Mouse (Mus musculus) lung, postnatal 0 days (tissue): ENCODE data around the gene Dpp6. TPM values are rescaled to one million over a fixed set of nuclear protein-coding genes. Genes with fewer than 3 reads are reported as not detected.

Source experiments
- ATAC-seq: fragments of 200-750 bp; cut with Nextera tagmentation; 2 replicates; pipeline ENCODE4 v1.8.0; 2017; ENCODE audit warnings: moderate library complexity
- DNase-seq: peaks from one replicate; pipeline ENCODE4 v3.0.0-alpha.2; 2016; ENCODE audit warnings: low spot score
- H3K27ac ChIP-seq: fragments of 300-500 bp; sonication (generic); 2 replicates; pipeline ENCODE4 v1.5.1; 2014; ENCODE audit warnings: antibody characterized with exemption, mild to moderate bottlenecking, low read length, mixed read lengths
- H3K27me3 ChIP-seq: fragments of 300-500 bp; sonication (generic); replicated peaks from 2 replicates; pipeline ENCODE4 v1.6.1; 2014; ENCODE audit warnings: low read length, mixed read lengths; ENCODE audit not compliant: insufficient read depth
- H3K36me3 ChIP-seq: fragments of 300-500 bp; sonication (generic); 2 replicates; pipeline ENCODE4 v1.6.1; 2014; ENCODE audit warnings: low read length, mixed read lengths; ENCODE audit not compliant: insufficient read depth
- H3K4me1 ChIP-seq: fragments of 300-500 bp; sonication (generic); 2 replicates; pipeline ENCODE4 v1.6.1; 2014; ENCODE audit warnings: antibody characterized with exemption, low read depth, low read length, mixed read lengths; ENCODE audit not compliant: insufficient read depth
- H3K4me2 ChIP-seq: fragments of 300-500 bp; sonication (generic); replicated peaks from 2 replicates; pipeline ENCODE4 v1.6.1; 2014; ENCODE audit warnings: low read depth, mild to moderate bottlenecking, low read length, moderate library complexity, mixed read lengths
- H3K4me3 ChIP-seq: fragments of 300-500 bp; sonication (generic); 2 replicates; pipeline ENCODE4 v1.5.1; 2014; ENCODE audit warnings: low read depth, low read length
- H3K9ac ChIP-seq: fragments of 300-500 bp; sonication (generic); replicated peaks from 2 replicates; pipeline ENCODE4 v1.6.1; 2014; ENCODE audit warnings: low read depth, mild to moderate bottlenecking
- H3K9me3 ChIP-seq: fragments of 300-500 bp; sonication (generic); 2 replicates; pipeline ENCODE4 v1.6.1; 2016; ENCODE audit warnings: low read length, mixed read lengths
- CTCF ChIP-seq: IDR thresholded peaks from 2 replicates; pipeline ENCODE4 v1.5.1; 2016; ENCODE audit warnings: antibody characterized with exemption, mild to moderate bottlenecking
- EP300 ChIP-seq: IDR thresholded peaks from 2 replicates; pipeline ENCODE4 v1.6.1; 2016; ENCODE audit warnings: antibody characterized with exemption, mild to moderate bottlenecking, control low read depth
- WGBS: fragments of 180-500 bp; shearing (Covaris S2); extraction: QIAGEN DNeasy Blood & Tissue Kit; methylation state at CpG from one replicate; pipeline ENCODE4 v1.1.7; 2014; 5-methylcytosine and 5-hydroxymethylcytosine counted together
- polyA plus RNA-seq: library from polyadenylated mRNA; unstranded; fragments of >200 nt; fragmentation: Nextera tagmentation; extraction: Ambion mirVana; gene quantifications from 2 replicates; pipeline ENCODE4 v1.2.1, GENCODE M21; 2015

The Dpp6 gene
- polyA plus RNA-seq, 1 experiment from 2014 or later: 0.05 TPM

- H3K27me3 ChIP-seq: no peaks in the 10 kb centered on the region
- TF ChIP-seq CTCF (no peak), EP300 (no peak)
- ATAC-seq (no peak), DNase-seq (no peak)
- H3K9me3 ChIP-seq: no peaks in the 10 kb centered on the region
- no peak overlapping the region for H3K4me3 ChIP-seq
- no peaks in the 10 kb centered on the region for H3K36me3 ChIP-seq
- 84% methylated on average over 1 of the region's 1 CpGs for WGBS
- H3K27ac ChIP-seq: no peak overlapping the region
- H3K4me2 ChIP-seq: no peak overlapping the region
- H3K9ac ChIP-seq: no peak overlapping the region
- H3K4me1 ChIP-seq: no peaks in the 10 kb centered on the region
These were observed 500.8 kb downstream of the Dpp6 start for GRCm38 (mm10) chr5:27317832-27318231.

DNA sequence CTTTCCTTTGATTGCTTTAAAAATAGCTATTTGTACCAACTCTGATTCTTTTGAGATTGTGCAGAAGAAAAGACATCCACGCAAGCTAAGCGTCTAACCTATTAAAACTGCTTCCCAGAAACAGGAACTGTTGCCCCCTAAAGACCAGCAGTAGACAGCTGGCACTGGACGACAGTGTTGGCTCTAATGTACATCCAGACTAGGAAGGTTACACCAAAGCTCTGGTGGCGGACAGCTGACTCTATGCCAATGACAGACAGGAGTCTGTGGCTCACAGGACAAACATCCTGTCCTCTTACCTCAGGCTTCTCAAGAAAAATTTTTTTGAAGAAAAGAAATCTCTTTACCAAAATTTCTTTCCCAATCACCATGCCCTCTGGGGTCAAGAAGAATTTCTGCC, 502.7 kb downstream of the Dpp6 start:
- Histone ChIP-seq H3K27ac (no peak overlapping the region), H3K4me1 (no peaks in the 10 kb centered on the region), H3K9ac (no peak overlapping the region), H3K4me2 (no peak overlapping the region), H3K9me3 (no peaks in the 10 kb centered on the region), H3K4me3 (no peak overlapping the region), H3K36me3 (no peaks in the 10 kb centered on the region), H3K27me3 (no peaks in the 10 kb centered on the region)
- no peak for DNase-seq
- ATAC-seq: no peak
- TF ChIP-seq CTCF: no peak
- no peak for TF ChIP-seq EP300
- WGBS: 81% methylated on average over 4 of the region's 4 CpGs

DNA sequence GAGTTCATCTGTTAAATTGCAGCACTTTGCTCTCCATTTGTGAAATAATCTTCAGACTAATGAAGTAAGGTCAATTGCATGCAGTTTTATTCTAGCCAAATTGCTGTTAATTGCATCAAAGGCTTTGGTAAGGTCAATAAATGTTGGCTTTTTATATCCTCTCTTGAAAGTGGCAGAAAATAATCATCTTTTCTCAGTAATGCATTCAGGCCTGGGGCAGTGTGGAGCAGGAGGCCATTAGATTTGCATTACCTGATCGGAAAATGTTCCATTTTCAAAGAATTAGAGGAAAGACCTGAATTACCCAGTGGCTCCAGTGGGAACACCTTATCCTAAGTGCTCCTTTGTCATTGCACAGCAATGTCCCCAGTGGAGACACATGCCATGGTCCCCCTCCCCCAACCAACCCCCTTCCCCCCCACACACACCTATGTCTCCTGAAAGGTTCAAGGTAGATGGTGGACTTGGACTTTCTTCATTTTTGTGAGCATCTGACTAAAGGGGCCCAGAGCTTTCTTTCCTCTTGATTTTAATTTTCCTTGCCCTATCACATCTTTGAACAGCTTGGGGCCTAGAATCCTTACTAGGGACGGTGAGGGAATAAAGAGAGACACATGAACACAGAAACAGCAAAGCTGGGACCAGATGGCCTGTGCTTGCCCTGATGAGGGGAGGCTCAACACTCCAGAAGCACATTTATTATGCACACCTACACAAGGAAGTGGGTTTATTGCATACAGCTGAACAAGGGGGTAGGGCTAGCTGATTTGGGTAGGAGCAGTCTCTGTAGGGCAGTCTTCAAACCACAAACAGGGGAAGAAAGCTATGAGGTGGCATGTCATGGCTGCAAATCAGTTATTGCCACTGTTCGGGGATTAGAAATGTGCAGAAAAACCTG, 506.1 kb downstream of the Dpp6 start:
- WGBS: 85% methylated on average over 3 of the region's 3 CpGs
- no peak for DNase-seq
- TF ChIP-seq CTCF (no peak), EP300 (no peak)
- Histone ChIP-seq H3K9me3 (no peaks in the 10 kb centered on the region), H3K4me3 (no peak overlapping the region), H3K27ac (no peak overlapping the region), H3K4me2 (no peak overlapping the region), H3K9ac (no peak overlapping the region), H3K27me3 (no peaks in the 10 kb centered on the region), H3K36me3 (no peaks in the 10 kb centered on the region), H3K4me1 (no peaks in the 10 kb centered on the region)
- no peak for ATAC-seq

DNA sequence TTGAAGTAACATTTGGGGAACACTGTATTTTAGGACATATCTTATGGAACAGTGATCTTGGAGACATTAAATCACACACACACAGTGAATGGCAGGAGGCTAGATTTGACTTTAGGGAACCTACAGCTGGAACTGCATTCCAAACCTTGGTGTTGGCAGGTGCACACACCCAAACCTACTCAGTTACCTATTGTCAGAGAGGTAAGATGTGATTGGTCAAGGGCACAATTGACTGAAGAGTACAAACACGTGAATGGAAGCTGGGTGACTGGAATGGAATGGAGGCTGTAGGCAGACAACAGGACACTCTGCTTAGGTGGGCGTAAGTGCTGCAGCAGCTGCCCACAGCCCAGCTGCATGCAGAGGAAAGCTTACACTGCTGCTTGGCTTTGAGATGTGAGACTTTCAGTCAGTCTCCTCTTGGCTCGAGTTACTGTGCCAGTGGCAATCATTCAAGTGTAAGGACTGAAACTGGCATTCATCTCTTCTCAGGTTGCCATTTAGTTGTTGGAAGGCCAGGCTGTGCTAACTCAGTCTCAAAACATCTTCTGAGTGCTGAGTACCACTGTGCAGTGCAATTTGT, 507.4 kb downstream of the Dpp6 start:
- H3K4me3 ChIP-seq: no peak overlapping the region
- DNase-seq (no peak), ATAC-seq (no peak)
- H3K4me1 ChIP-seq: no peaks in the 10 kb centered on the region
- no peak overlapping the region for H3K27ac ChIP-seq
- H3K36me3 ChIP-seq: no peaks in the 10 kb centered on the region
- WGBS: 40% methylated on average over 3 of the region's 3 CpGs
- H3K9ac ChIP-seq: no peak overlapping the region
- no peaks in the 10 kb centered on the region for H3K27me3 ChIP-seq
- no peaks in the 10 kb centered on the region for H3K9me3 ChIP-seq
- H3K4me2 ChIP-seq: no peak overlapping the region
- TF ChIP-seq EP300: no peak
- no peak for TF ChIP-seq CTCF

GRCm38 (mm10) chr5:27336698-27337097, 519.7 kb downstream of the Dpp6 start:
- DNase-seq: no peak
- H3K9me3 ChIP-seq: no peaks in the 10 kb centered on the region
- no peaks in the 10 kb centered on the region for H3K36me3 ChIP-seq
- H3K4me2 ChIP-seq: no peak overlapping the region
- no peak overlapping the region for H3K27ac ChIP-seq
- no peak overlapping the region for H3K9ac ChIP-seq
- H3K4me3 ChIP-seq: no peak overlapping the region
- no peak for ATAC-seq
- 66% methylated on average over 2 of the region's 2 CpGs for WGBS
- no peaks in the 10 kb centered on the region for H3K27me3 ChIP-seq
- H3K4me1 ChIP-seq: no peaks in the 10 kb centered on the region
- TF ChIP-seq CTCF (no peak), EP300 (no peak)

- Histone ChIP-seq H3K27ac (no peak overlapping the region), H3K4me3 (no peak overlapping the region), H3K4me2 (no peak overlapping the region), H3K27me3 (no peaks in the 10 kb centered on the region), H3K9ac (no peak overlapping the region), H3K9me3 (no peaks in the 10 kb centered on the region), H3K36me3 (no peaks in the 10 kb centered on the region), H3K4me1 (no peaks in the 10 kb centered on the region)
- TF ChIP-seq CTCF (no peak), EP300 (no peak)
- DNase-seq (no peak), ATAC-seq (no peak)
- 76% methylated on average over 5 of the region's 5 CpGs for WGBS
These were observed 522.4 kb downstream of the Dpp6 start for GRCm38 (mm10) chr5:27339196-27340030.
